Mouse (Mus musculus) spleen, adult 2 months (tissue): Measurements from ENCODE around the gene Pknox2. TPM values are rescaled to one million over a fixed set of nuclear protein-coding genes. Genes with fewer than 3 reads are reported as not detected.

Experiments used
- DNase-seq, 2 experiments: peaks; one replicate each; pipeline versions ENCODE4 v3.0.0 to v3.0.0-alpha.2; 2012 to 2021; ENCODE audit warnings: low spot score in 2 of 2, low read depth in 1 of 2
- H3K27ac ChIP-seq: fragments of 200-500 bp; 2 replicates; pipeline ENCODE4 v1.5.1; 2012; ENCODE audit warnings: low read length, inconsistent platforms; ENCODE audit not compliant: insufficient read depth
- H3K27me3 ChIP-seq: fragments of 200-500 bp; 2 replicates; pipeline ENCODE4 v1.6.1; 2012; ENCODE audit warnings: mild to moderate bottlenecking, moderate library complexity, low read length, inconsistent platforms; ENCODE audit not compliant: control insufficient read depth, insufficient read depth
- H3K36me3 ChIP-seq: fragments of 200-500 bp; 2 replicates; pipeline ENCODE4 v1.6.1; 2012; ENCODE audit warnings: mild to moderate bottlenecking, low read length, inconsistent platforms; ENCODE audit not compliant: control insufficient read depth, insufficient read depth
- H3K4me1 ChIP-seq: fragments of 200-500 bp; 2 replicates; pipeline ENCODE4 v1.6.1; 2011; ENCODE audit warnings: inconsistent platforms; ENCODE audit not compliant: control insufficient read depth, insufficient read depth, insufficient read length
- H3K4me3 ChIP-seq: fragments of 200-500 bp; 2 replicates; pipeline ENCODE4 v1.5.1; 2011; ENCODE audit warnings: mild to moderate bottlenecking, inconsistent platforms; ENCODE audit not compliant: insufficient read depth, insufficient read length; ENCODE audit errors: extremely low read depth
- CTCF ChIP-seq: fragments of 200-500 bp; IDR thresholded peaks from 2 replicates; pipeline ENCODE4 v1.5.1; 2011; ENCODE audit warnings: mild to moderate bottlenecking, inconsistent platforms; ENCODE audit not compliant: insufficient read depth, insufficient read length, insufficient replicate concordance; ENCODE audit errors: extremely low read depth
- POLR2A ChIP-seq: fragments of 200-500 bp; IDR thresholded peaks from 2 replicates; pipeline ENCODE4 v1.6.1; 2011; ENCODE audit warnings: low read depth, low read length, inconsistent platforms
- WGBS: fragments of 180-500 bp; shearing (Covaris S2); methylation state at CpG from one replicate; pipeline ENCODE4 v1.1.7; 2018; 5-methylcytosine and 5-hydroxymethylcytosine counted together
- polyA plus RNA-seq: library from polyadenylated mRNA; depleted of rRNA; stranded (reverse); fragments of >200 nt; gene quantifications from 2 replicates; pipeline ENCODE4 v1.2.3, GENCODE M21; 2012

Pknox2 gene
- polyA plus RNA-seq, 1 experiment = 2.9 TPM

DNA sequence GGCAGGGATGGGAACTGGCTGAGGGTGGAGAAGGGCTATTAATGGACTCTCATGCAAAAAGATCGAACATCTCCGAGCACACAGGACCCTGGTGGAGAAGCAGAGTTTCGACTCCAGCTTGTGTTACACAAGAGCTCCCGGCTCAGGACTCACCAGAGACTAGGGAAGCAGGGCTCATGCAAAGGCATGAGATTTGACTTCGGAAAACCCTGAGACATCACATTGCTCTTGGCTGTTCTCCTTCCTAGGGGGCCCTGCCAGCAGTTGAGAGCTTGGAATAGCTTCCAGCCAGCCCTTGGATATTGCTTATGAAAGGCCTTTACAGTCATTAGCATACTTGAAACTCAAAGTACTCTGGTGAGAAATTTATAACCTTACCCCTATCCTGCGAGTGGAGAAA is 26.4 kb downstream of the Pknox2 start:
- Histone ChIP-seq H3K27me3 (no peaks in the 10 kb centered on the region), H3K4me3 (no peak overlapping the region), H3K4me1 (no peaks in the 10 kb centered on the region), H3K27ac (no peak overlapping the region), H3K36me3 (no peaks in the 10 kb centered on the region)
- no peak for DNase-seq
- 84% methylated on average over 6 of the region's 6 CpGs for WGBS
- TF ChIP-seq CTCF (no peak), POLR2A (no peak)

DNA sequence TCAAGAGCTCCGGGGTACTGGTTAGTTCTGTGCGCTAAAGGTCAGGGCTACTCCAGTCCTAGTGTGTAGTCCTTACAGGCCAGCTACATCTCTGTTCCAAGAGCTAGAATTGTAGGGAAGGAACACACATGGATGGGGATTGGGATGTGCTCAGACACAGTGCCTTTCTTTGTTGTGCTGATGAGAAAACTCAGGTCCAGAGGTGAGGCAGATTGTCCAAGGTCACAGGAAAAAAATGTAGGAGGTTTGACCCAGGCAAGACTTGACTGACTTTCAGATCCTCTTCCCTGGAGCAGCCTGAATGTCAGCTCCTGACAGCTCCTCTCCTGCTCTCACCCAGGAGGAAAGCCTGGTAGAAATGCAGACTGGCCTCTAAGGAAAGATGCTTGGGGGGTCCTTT is 29.7 kb downstream of the Pknox2 start:
- WGBS = 93% methylated on average over 2 of the region's 2 CpGs
- no peak overlapping the region for H3K27ac ChIP-seq
- DNase-seq = no peak
- no peak overlapping the region for H3K4me3 ChIP-seq
- H3K27me3 ChIP-seq = no peaks in the 10 kb centered on the region
- no peaks in the 10 kb centered on the region for H3K36me3 ChIP-seq
- TF ChIP-seq CTCF (no peak), POLR2A (no peak)
- H3K4me1 ChIP-seq = no peaks in the 10 kb centered on the region

DNA sequence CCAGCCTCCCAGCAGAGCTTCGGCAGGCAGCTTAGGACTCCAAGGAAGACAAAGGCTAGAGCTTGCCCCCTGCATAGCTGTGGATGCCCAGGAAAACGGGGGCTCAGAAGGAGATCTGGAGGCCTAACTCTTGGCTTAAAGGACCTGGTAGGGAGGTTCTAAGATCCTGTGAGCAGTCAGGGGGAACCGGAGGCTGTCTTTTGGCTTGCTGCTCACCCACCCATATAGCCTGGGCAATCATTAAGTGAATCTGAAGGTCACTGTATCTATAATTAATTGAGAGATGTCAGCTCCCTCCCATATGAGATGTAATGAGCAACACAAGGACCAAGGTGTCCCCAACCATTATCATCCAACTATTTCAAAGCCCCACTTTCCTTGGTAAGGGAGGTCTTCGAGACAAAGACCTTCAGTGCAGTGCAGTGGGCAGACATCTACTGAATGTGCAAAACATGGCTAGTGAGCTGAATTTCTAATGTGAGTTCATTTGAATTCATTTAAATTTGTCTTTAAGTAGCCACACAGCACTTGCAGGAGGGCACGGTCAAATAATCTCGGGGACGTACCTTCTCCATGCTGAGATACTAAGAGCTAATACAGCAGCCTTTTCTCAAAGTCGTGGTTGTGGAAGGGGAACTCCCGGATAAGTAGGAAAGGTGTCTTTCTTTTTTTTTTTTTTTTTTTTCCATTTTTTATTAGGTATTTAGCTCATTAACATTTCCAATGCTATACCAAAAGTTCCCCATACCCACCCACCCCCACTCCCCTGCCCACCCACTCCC is 30.4 kb downstream of the Pknox2 start:
- no peak for DNase-seq
- TF ChIP-seq CTCF = no peak
- TF ChIP-seq POLR2A = no peak
- Histone ChIP-seq H3K27ac (no peak overlapping the region), H3K36me3 (no peaks in the 10 kb centered on the region), H3K27me3 (no peaks in the 10 kb centered on the region), H3K4me3 (no peak overlapping the region), H3K4me1 (no peaks in the 10 kb centered on the region)
- 92% methylated on average over 9 of the region's 9 CpGs for WGBS

DNA sequence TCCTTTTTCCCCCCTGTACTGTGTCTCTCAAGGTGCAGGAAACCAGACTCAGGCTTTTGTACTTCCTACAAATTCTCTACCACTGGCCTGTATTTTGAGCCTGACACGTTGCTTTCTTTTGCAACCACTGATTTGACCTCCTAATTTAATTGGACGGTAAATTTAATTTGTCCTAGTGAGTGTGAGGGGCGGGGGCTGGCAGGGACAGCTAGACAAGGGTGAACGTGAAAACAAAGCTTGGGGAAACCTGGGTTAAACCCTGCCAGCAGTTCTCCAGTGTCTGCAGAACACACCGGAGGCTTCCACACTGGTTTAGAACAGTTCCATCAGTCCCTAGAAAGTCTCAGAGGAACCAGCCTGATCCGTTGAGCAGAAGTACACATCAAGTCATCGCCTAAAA is 31.4 kb downstream of the Pknox2 start:
- Histone ChIP-seq H3K36me3 (no peaks in the 10 kb centered on the region), H3K27ac (no peak overlapping the region), H3K27me3 (no peaks in the 10 kb centered on the region), H3K4me1 (no peaks in the 10 kb centered on the region), H3K4me3 (no peak overlapping the region)
- 75% methylated on average over 7 of the region's 7 CpGs for WGBS
- TF ChIP-seq POLR2A (no peak), CTCF (no peak)
- no peak for DNase-seq

DNA sequence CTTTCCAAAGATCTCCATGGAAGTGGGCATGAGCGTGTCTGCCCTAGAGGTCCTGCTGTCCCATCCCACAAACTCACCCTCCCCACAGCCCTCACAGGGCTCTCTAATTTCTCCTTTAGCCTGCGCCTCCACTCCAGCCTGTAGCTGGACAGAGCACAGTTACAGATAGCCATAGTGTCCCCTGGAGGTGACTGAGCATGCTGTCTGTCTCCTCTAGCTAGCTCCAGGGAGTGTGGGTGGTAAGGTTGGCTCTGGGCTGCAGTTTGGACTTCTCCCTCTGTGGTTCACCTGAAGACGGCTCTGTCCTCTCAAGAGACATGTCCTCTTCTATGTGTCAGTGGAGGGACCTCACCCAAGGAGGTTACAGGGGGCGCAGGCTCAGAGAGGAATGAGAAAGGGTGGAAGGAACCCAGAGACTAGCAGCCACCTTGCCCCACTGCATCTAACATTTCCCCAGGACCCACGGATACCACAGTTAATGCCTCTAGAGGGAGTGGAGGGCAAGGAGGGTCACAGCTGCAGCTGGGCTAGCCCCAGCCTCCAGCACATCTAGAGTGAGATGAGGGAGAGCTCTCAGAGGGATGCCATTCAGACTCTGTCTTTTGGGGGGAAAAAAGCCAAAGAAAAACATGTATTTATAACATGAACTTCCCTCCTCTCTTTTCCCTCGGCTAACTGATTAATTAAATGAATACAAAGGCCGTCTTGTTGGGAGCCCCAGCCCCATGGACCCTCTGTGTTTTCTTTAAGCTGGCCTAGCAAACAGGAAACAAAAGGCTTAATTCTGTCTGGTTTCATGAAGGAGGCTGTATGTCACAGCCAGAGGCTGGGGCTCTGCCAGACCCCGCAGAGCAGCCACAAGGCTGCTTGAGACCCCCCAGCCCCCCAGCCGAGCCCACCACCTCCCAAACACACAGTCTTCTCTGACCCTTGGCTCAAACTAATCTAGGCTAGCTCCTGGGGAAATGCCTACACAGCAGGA is 32.6 kb downstream of the Pknox2 start:
- WGBS = 64% methylated on average over 9 of the region's 9 CpGs
- H3K4me1 ChIP-seq = no peaks in the 10 kb centered on the region
- TF ChIP-seq CTCF (no peak), POLR2A (no peak)
- no peaks in the 10 kb centered on the region for H3K27me3 ChIP-seq
- no peak overlapping the region for H3K4me3 ChIP-seq
- no peak overlapping the region for H3K27ac ChIP-seq
- DNase-seq = no peak
- no peaks in the 10 kb centered on the region for H3K36me3 ChIP-seq

DNA sequence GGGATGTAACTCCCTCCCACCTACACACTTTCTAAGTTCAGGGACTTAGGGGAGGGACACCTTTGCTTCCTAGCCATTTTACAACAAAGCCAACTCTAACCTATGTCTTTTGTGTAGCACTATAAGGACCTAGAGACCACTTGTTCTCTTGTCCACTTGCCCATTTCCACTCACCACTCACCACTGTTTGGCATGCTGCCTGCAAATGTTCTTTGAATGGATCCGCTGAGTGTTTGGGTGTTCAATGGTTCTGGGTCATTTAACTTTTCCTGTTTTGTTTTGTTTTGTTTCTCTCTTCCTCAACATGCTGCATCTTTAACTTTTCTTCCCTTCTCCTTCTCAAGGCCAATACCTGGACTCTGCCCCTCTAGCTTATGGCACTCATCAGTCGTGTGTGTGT is 39.7 kb downstream of the Pknox2 start:
- H3K36me3 ChIP-seq = no peaks in the 10 kb centered on the region
- no peak for TF ChIP-seq CTCF
- no peak for TF ChIP-seq POLR2A
- 77% methylated on average over 2 of the region's 2 CpGs for WGBS
- H3K4me1 ChIP-seq = no peaks in the 10 kb centered on the region
- H3K4me3 ChIP-seq = no peak overlapping the region
- DNase-seq = no peak
- H3K27ac ChIP-seq = no peak overlapping the region
- no peaks in the 10 kb centered on the region for H3K27me3 ChIP-seq
